Mouse (Mus musculus) small intestine, adult 10 weeks (tissue): ENCODE data around the gene Ptprc. TPM values are rescaled to one million over a fixed set of nuclear protein-coding genes. Genes with fewer than 3 reads are reported as not detected.

Experiments
- polyA plus RNA-seq: library from polyadenylated mRNA; stranded (reverse); fragments of 350-450 nt; fragmentation: Illumina TruSeq; extraction: RNeasy Lipid Tissue Mini Kit (QIAGEN cat#74804); gene quantifications from one replicate; pipeline ENCODE4 v1.2.3, GENCODE M21; 2014; ENCODE audit warnings: low replicate concordance

Ptprc gene
- polyA plus RNA-seq: 80.9 TPM

DNA sequence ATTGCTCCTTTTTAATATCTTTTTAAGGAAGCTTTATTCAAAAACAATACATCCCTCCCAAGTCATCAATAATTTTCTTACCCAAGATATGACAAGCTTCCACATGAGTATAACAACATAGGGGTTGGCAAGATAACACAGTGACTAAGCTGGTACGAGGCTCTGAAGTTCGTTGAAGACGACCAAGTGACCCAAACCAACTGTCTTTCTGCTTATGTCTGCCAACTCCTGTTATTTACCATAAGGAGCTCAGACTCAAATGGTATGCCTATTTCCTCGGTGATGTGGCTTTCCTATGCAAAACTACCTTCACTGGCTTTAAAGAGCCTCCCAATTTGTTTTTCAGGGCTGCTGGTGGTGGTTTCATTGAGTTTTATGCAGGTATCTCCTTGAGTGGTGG lies at the start of gene Ptprc:
Gene Ptprc, minus strand, starts transcription at position 215 of the 400 bp plus-strand sequence.

Other genes with a start within 250 kb of the Ptprc start
- not detected for gene Atp6v1g3, start 98.0 kb upstream of the Ptprc start, polyA plus RNA-seq